Mouse (Mus musculus) olfactory bulb, adult 2 months (tissue): ENCODE results near the gene Eea1.

ENCODE experiments used
- CTCF ChIP-seq: fragments of 200-500 bp; IDR thresholded peaks from 2 replicates; pipeline ENCODE4 v1.5.1; 2012; ENCODE audit warnings: low read depth, mild to moderate bottlenecking, low read length, moderate library complexity; ENCODE audit not compliant: insufficient read depth
- POLR2A ChIP-seq: fragments of 200-500 bp; IDR thresholded peaks from 2 replicates; pipeline ENCODE4 v1.6.1; 2012; ENCODE audit warnings: mild to moderate bottlenecking, low read depth, low read length, moderate library complexity; ENCODE audit not compliant: insufficient read depth

DNA sequence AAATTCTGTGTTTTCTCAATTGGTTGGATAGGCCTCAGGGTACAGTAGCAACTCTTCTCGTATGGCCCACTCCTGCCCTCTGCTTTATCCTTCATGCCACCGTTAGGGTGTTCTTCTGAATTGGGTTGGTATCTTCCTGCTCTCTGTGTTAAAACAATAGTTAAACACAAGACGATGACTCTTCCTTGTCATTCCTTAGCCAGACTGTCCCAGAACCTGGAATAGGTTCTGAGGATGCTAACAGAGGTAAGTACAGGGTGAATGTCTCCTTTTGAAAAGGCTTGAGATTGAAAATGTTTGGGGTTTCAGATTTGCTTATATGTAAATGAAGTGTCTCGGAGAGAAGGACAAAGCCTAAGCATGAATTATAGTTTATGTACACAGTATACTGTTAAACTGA is 30.9 kb downstream of the Eea1 start:
- TF ChIP-seq CTCF: no peak
- no peak for TF ChIP-seq POLR2A
